Mouse (Mus musculus): ENCODE measurements at regions not wholly inside any gene's neighbourhood (a gene's known extent, or its start where the extent isn't known, plus 50 kb on each side); places are given as distances from the start of the nearest gene placed in this dataset.

DNA sequence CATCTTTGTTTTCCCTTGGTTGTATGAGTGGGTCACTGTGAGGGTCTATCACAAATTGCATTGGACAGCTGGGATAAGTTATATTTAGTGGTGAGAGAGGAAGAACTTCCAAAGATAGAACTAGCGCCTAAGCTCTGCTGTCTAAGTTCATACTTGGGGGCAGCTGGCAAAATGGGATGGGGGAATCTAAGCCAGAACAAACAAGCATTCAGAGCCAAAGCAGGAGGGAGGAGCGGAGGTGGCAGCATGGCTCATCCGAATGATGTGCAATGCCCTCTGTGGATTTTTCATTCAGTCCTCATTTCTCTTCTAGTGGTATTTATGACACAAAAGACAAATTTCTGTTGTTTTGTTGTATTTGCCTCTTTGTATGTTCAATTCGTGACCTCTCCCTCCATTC lies 144.5 kb upstream of the Adra1d start:
- no peak for TF ChIP-seq CTCF (IDR thresholded peaks at IDR 0.05)
- no peak for TF ChIP-seq EP300 (IDR thresholded peaks at IDR 0.05)

Data from lung, postnatal 0 days (tissue).